Mouse (Mus musculus): ENCODE results near the gene Dcaf10. TPM values are rescaled to one million over a fixed set of nuclear protein-coding genes. Genes with fewer than 3 reads are reported as not detected.
A peak's percentile ranks its signal among the peaks of the same experiment; 100 is the strongest.

Gene Dcaf10
- polyA plus RNA-seq (2015; fragmentation: Nextera tagmentation; extraction: Ambion mirVana): 7.6 and 8.7 TPM in 2 replicates

DNA sequence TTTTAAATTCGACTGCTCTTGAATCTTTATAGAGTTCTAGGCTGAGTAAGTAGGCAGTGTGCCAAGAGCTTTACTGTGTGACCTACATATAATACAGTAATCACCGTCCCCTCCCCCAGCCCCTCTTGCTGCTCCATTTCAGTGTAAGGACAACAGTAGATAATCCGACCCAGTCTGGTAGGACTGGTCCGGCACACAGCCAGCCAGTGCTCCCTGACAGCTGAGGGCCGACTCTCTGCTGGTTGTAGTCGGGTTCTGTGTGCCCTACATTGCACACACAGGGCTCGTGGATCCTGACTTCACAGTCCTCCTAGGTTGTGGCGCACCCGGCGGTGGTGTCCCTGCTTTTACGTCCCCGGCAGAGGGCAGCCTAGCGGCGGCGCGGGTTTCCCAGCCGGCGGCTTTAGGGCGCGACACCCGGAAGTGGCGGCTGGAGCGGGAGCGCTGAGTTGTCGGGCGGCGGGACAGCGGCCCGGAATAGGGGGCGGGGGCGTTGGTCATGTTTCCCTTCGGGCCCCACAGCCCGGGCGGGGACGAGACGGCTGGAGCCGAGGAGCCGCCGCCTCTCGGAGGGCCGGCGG is at the start of gene Dcaf10:
Dcaf10 (plus strand) TSS at position 433 of the 581 bp plus-strand sequence.
- 1% methylated on average over 42 of the region's 42 CpGs for WGBS
- Histone ChIP-seq H3K27me3 (no peaks in the 10 kb centered on the region), H3K4me3 (replicated peaks) (peak within 1 kb of the TSS; percentile 98), H3K9me3 (no peaks in the 10 kb centered on the region), H3K4me1 (replicated peaks) (peaks cover 41% of the 10 kb centered on the region), H3K4me2 (replicated peaks) (peak within 1 kb of the TSS; percentile 97), H3K9ac (replicated peaks) (peak within 1 kb of the TSS; percentile 94), H3K27ac (peak within 1 kb of the TSS; percentile 93), H3K36me3 (peaks cover 10% of the 10 kb centered on the region; the same call in 1 of the 2 replicates)
- peak; percentile 95 for ATAC-seq

- H3K27ac ChIP-seq: no peak within 1 kb of the TSS
- peak within 1 kb of the TSS; percentile 82 for H3K9ac ChIP-seq (replicated peaks)
- peak within 1 kb of the TSS; percentile 74 for H3K4me3 ChIP-seq (replicated peaks)
- peaks cover 14% of the 10 kb centered on the region for H3K4me1 ChIP-seq (replicated peaks)
- ATAC-seq: peak; percentile 94
- H3K27me3 ChIP-seq: no peaks in the 10 kb centered on the region
- WGBS: 21% methylated on average over 27 of the region's 27 CpGs
- H3K9me3 ChIP-seq: no peaks in the 10 kb centered on the region
- H3K4me2 ChIP-seq (replicated peaks): peak within 1 kb of the TSS; percentile 76
- peaks cover 19% of the 10 kb centered on the region for H3K36me3 ChIP-seq
Observed at GRCm38 (mm10) chr4:45296662-45297564, 45.0 kb upstream of the Dcaf10 start, which contains the start of gene Trmt10b. Trmt10b (plus strand) TSS chr4:45297127.

GRCm38 (mm10) chr4:45305536-45305935 is 36.4 kb upstream of the Dcaf10 start:
- no peak overlapping the region for H3K9ac ChIP-seq (replicated peaks)
- peaks cover 80% of the 10 kb centered on the region for H3K36me3 ChIP-seq
- no peak overlapping the region for H3K4me2 ChIP-seq (replicated peaks)
- no peaks in the 10 kb centered on the region for H3K4me1 ChIP-seq (replicated peaks)
- H3K4me3 ChIP-seq (replicated peaks): no peak overlapping the region
- 96% methylated on average over 14 of the region's 14 CpGs for WGBS
- no peak overlapping the region for H3K27ac ChIP-seq
- no peaks in the 10 kb centered on the region for H3K27me3 ChIP-seq
- ATAC-seq: no peak
- no peaks in the 10 kb centered on the region for H3K9me3 ChIP-seq

DNA sequence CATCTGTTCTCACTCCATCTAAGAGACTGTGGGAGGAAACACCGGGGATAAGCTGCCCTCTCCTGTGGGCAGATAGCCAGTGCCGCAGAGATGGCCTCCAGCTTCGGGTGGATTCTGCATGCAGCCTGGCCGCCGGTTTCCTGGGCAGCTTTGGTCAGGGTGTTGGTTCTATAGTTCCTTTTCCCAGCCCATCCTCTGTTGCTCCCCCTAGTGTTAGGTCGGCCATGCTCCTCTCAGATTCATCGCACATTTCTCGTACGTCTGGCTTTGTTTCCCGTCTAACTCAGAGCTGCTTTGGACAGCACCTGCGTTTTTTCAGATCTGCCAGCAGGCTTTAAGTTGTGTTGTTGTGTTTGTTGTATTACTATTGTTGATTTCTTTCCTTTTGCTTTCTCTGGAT is 33.9 kb upstream of the Dcaf10 start:
- no peak overlapping the region for H3K4me2 ChIP-seq (replicated peaks)
- H3K36me3 ChIP-seq: peaks cover 75% of the 10 kb centered on the region
- no peak overlapping the region for H3K9ac ChIP-seq (replicated peaks)
- no peaks in the 10 kb centered on the region for H3K9me3 ChIP-seq
- no peak for ATAC-seq
- 33% methylated on average over 11 of the region's 11 CpGs for WGBS
- H3K4me1 ChIP-seq (replicated peaks): no peaks in the 10 kb centered on the region
- no peaks in the 10 kb centered on the region for H3K27me3 ChIP-seq
- H3K27ac ChIP-seq: no peak overlapping the region
- no peak overlapping the region for H3K4me3 ChIP-seq (replicated peaks)

- no peaks in the 10 kb centered on the region for H3K9me3 ChIP-seq
- no peaks in the 10 kb centered on the region for H3K27me3 ChIP-seq
- ATAC-seq: no peak
- peaks cover 73% of the 10 kb centered on the region for H3K36me3 ChIP-seq
- H3K27ac ChIP-seq: no peak overlapping the region
- H3K4me1 ChIP-seq (replicated peaks): no peaks in the 10 kb centered on the region
- H3K9ac ChIP-seq (replicated peaks): no peak overlapping the region
- H3K4me2 ChIP-seq (replicated peaks): no peak overlapping the region
- no peak overlapping the region for H3K4me3 ChIP-seq (replicated peaks)
- 93% methylated on average over 6 of the region's 6 CpGs for WGBS
Observed at GRCm38 (mm10) chr4:45308606-45309005, 33.3 kb upstream of the Dcaf10 start.

- Histone ChIP-seq H3K27me3 (no peaks in the 10 kb centered on the region), H3K9me3 (no peaks in the 10 kb centered on the region), H3K36me3 (peaks cover 68% of the 10 kb centered on the region), H3K4me2 (replicated peaks) (no peak overlapping the region), H3K4me1 (replicated peaks) (no peaks in the 10 kb centered on the region), H3K9ac (replicated peaks) (no peak overlapping the region), H3K4me3 (replicated peaks) (no peak overlapping the region), H3K27ac (no peak overlapping the region)
- no peak for ATAC-seq
- 98% methylated on average over 2 of the region's 2 CpGs for WGBS
Observed at GRCm38 (mm10) chr4:45311056-45311455, 30.8 kb upstream of the Dcaf10 start.

DNA sequence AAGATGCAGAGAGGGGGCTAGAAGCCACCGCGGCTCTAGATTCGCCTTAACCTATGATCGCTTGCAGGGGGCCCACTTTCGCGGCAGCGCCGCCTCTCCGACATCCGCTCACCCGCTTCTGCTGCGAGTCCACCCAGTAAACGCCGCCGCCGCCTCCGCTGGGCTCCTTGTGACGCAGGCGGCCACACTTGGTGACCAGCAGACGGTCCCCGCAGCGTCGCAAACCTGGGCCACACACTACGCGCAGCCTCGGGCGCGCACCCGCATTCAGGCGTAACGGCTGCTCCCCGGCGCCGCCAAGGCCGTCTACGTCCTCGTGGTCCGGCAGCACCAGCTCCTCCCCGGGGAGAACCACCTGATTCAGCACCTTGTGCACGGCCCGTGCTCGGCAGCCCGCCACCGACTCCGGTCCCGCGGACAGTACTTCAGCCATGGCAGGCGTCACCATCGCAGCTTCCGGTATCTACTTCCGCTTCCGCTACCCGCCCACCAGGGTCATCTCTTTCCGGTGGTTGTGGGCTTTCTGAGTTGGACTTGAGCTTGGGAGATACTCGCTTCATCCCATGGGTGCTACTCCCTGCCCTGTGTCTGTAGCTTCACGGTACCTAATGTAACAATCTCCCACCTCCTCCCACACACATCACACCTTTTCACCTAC is 21.6 kb upstream of the Dcaf10 start:
- Histone ChIP-seq H3K27me3 (peaks cover 30% of the 10 kb centered on the region), H3K4me3 (replicated peaks) (peak overlapping the region; percentile 98), H3K4me2 (replicated peaks) (peak overlapping the region; percentile 80), H3K4me1 (replicated peaks) (peaks cover 18% of the 10 kb centered on the region), H3K9me3 (no peaks in the 10 kb centered on the region), H3K36me3 (peaks cover 28% of the 10 kb centered on the region), H3K27ac (peak overlapping the region; percentile 88), H3K9ac (replicated peaks) (peak overlapping the region; percentile 94)
- ATAC-seq: peak; percentile 95
- under 1% methylated on average over 56 of the region's 56 CpGs for WGBS

- Histone ChIP-seq H3K9ac (replicated peaks) (no peak overlapping the region), H3K27me3 (peaks cover 8% of the 10 kb centered on the region; the same call in 1 of the 2 replicates), H3K4me3 (replicated peaks) (no peak overlapping the region), H3K9me3 (no peaks in the 10 kb centered on the region), H3K27ac (no peak overlapping the region), H3K4me2 (replicated peaks) (no peak overlapping the region), H3K4me1 (replicated peaks) (no peaks in the 10 kb centered on the region), H3K36me3 (no peaks in the 10 kb centered on the region)
- no peak for ATAC-seq
- 91% methylated on average over 7 of the region's 7 CpGs for WGBS
Observed at GRCm38 (mm10) chr4:45331139-45331538, 10.8 kb upstream of the Dcaf10 start.

- Histone ChIP-seq H3K36me3 (no peaks in the 10 kb centered on the region), H3K4me1 (replicated peaks) (no peaks in the 10 kb centered on the region), H3K9ac (replicated peaks) (no peak overlapping the region), H3K27ac (no peak overlapping the region), H3K4me3 (replicated peaks) (no peak overlapping the region), H3K27me3 (0 out of 2 replicates have a peak, but pooled peaks cover 5% of the 10 kb centered on the region), H3K9me3 (no peaks in the 10 kb centered on the region), H3K4me2 (replicated peaks) (no peak overlapping the region)
- 71% methylated on average over 3 of the region's 3 CpGs for WGBS
- no peak for ATAC-seq
Observed at GRCm38 (mm10) chr4:45332466-45332865, 9.4 kb upstream of the Dcaf10 start.

DNA sequence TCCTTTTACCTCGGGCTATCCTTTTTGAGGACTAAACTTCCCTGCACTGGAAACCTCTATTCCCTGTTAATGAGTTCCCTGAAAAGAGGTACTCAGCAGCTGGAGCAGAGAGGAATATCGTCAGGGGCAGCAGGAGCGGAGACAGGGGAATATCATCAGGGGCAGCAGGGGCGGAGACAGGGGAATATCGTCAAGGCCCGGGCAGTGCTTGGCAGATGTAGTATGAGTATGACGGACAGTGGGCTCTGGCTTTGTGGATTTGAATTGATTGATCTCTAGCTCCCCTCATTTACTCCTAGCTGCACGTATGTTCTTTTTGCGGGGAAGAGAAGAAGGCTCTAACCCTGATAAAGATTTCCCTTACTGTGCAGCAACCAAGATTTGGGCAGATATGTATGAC is 675 bp upstream of the Dcaf10 start:
- Histone ChIP-seq H3K27ac (peak overlapping the region; percentile 93), H3K4me1 (replicated peaks) (peaks cover 40% of the 10 kb centered on the region), H3K36me3 (peaks cover 7% of the 10 kb centered on the region; the same call in 1 of the 2 replicates), H3K4me2 (replicated peaks) (peak overlapping the region; percentile 97), H3K9me3 (no peaks in the 10 kb centered on the region), H3K9ac (replicated peaks) (peak overlapping the region; percentile 94), H3K27me3 (no peaks in the 10 kb centered on the region), H3K4me3 (replicated peaks) (peak overlapping the region; percentile 98)
- ATAC-seq: peak; percentile 8; the same call in 1 of the 2 replicates
- 57% methylated on average over 9 of the region's 9 CpGs for WGBS

- Histone ChIP-seq H3K9me3 (no peaks in the 10 kb centered on the region), H3K27me3 (no peaks in the 10 kb centered on the region), H3K4me3 (replicated peaks) (peak within 1 kb of the TSS; percentile 98), H3K4me1 (replicated peaks) (peaks cover 41% of the 10 kb centered on the region), H3K9ac (replicated peaks) (peak within 1 kb of the TSS; percentile 94), H3K4me2 (replicated peaks) (peak within 1 kb of the TSS; percentile 97), H3K36me3 (peaks cover 14% of the 10 kb centered on the region), H3K27ac (peak within 1 kb of the TSS; percentile 93)
- WGBS: under 1% methylated on average over 76 of the region's 76 CpGs
- ATAC-seq: peak; percentile 85
Observed at GRCm38 (mm10) chr4:45342286-45343155, 620 bp downstream of the Dcaf10 start, which contains the start of gene Exosc3. Exosc3 (minus strand) TSS chr4:45342732.

All from midbrain, embryonic 13.5 days (tissue).